21 mouse cellular contexts compared by ENCODE assay signal in genomic region chr16:11010270-11010669, GRCm38 (mm10).
"Had no signal": no experiment of that assay in that cellular context is flagged by ENCODE, and none has a peak within 500 bp of the region (broad histone marks: within the 10 kb centered on the region; RNA-seq: fewer than 3 reads in every experiment).

No protein-coding gene starts in this region.

- H3K36me3 ChIP-seq: liver, embryonic 13.5 days; midbrain, embryonic 10.5 days; neural tube, embryonic 12.5 days; neural tube, embryonic 15.5 days had no signal

- DNase-seq: kidney, adult 2 months; kidney, postnatal 25 days; layer of hippocampus, adult 9-11 months; liver, embryonic 13.5 days; lung, embryonic 14.5 days; lung, postnatal 36 days; midbrain, embryonic 14.5 days; right cerebral cortex, adult 18-20 months; right cerebral cortex, postnatal 14 days; right cerebral cortex, postnatal 4 days; thymus, adult 2 months; thymus, postnatal 14 days; thymus, postnatal 4 days had no signal

- H3K9ac ChIP-seq: liver, embryonic 13.5 days; lung, embryonic 14.5 days; neural tube, embryonic 12.5 days; neural tube, embryonic 15.5 days had no signal

- H3K27ac ChIP-seq: kidney, postnatal 0 days; layer of hippocampus, adult 2 months; liver, embryonic 13.5 days; midbrain, embryonic 10.5 days; neural tube, embryonic 12.5 days; neural tube, embryonic 15.5 days; stomach, postnatal 0 days had no signal

- H3K4me2 ChIP-seq: liver, embryonic 13.5 days; neural tube, embryonic 12.5 days; neural tube, embryonic 15.5 days had no signal

- ATAC-seq: lung, postnatal 0 days had no signal

- H3K4me3 ChIP-seq: layer of hippocampus, adult 2 months; liver, embryonic 13.5 days; midbrain, embryonic 10.5 days; neural tube, embryonic 12.5 days; neural tube, embryonic 15.5 days had no signal

- H3K9me3 ChIP-seq: liver, embryonic 13.5 days; midbrain, embryonic 10.5 days; neural tube, embryonic 12.5 days; neural tube, embryonic 15.5 days had no signal

- H3K27me3 ChIP-seq: liver, embryonic 13.5 days; megakaryocyte, embryonic 14.5 days; neural tube, embryonic 12.5 days; neural tube, embryonic 15.5 days had no signal
